Comparison of ENCODE assay signal across 14 mouse cellular contexts in genomic region chr2:32068811-32069607, GRCm38 (mm10). TPM values are rescaled to one million over a fixed set of nuclear protein-coding genes. Genes with fewer than 3 reads are reported as not detected.
A peak's percentile ranks its signal among the peaks of the same experiment; 100 is the strongest.
DNase-seq lines count a peak whose midpoint lies in the region; ATAC-seq and TF ChIP-seq lines count a peak whose summit lies in the region.
"Had no signal": no experiment of that assay in that cellular context is flagged by ENCODE, and none has a peak within 500 bp of the region (broad histone marks: within the 10 kb centered on the region; RNA-seq: fewer than 3 reads in every experiment).

No protein-coding gene starts in this region.

- H3K36me3 ChIP-seq in forebrain, postnatal 0 days (ENCODE audit: insufficient read depth), result no peaks in the 10 kb centered on the region
- no peaks in the 10 kb centered on the region for H3K36me3 ChIP-seq in forebrain, embryonic 13.5 days (ENCODE audit: poor library complexity, severe bottlenecking)
- H3K36me3 ChIP-seq in kidney, embryonic 16.5 days (ENCODE audit: insufficient read depth, low read length), result no peaks in the 10 kb centered on the region
- no peaks in the 10 kb centered on the region for H3K36me3 ChIP-seq in ES-Bruce4 (ENCODE audit: control insufficient read depth, insufficient read depth, low read length, poor library complexity, severe bottlenecking)
- no peaks in the 10 kb centered on the region for H3K36me3 ChIP-seq in embryonic facial prominence, embryonic 14.5 days (ENCODE audit: control insufficient read depth, insufficient read depth, low read length)
- H3K36me3 ChIP-seq: limb, embryonic 15.5 days had no signal

- H3K4me3 ChIP-seq in forebrain, postnatal 0 days (ENCODE audit: low read depth, low read length), result no peak overlapping the region
- H3K4me3 ChIP-seq in forebrain, embryonic 13.5 days, result no peak overlapping the region
- H3K4me3 ChIP-seq in kidney, embryonic 16.5 days (ENCODE audit: low read length), result no peak overlapping the region
- peak overlapping the region; percentile 13 for H3K4me3 ChIP-seq in ES-Bruce4 (ENCODE audit: low read depth, low read length)
- no peak overlapping the region for H3K4me3 ChIP-seq in embryonic facial prominence, embryonic 14.5 days (ENCODE audit: low read depth, low read length)
- H3K4me3 ChIP-seq: erythroblast, embryonic 14.5 days; limb, embryonic 15.5 days had no signal

- H3K9ac ChIP-seq in forebrain, postnatal 0 days, result no peak overlapping the region
- no peak overlapping the region for H3K9ac ChIP-seq in forebrain, embryonic 13.5 days
- no peak overlapping the region for H3K9ac ChIP-seq in kidney, embryonic 16.5 days (replicated peaks; ENCODE audit: low read length)
- no peak overlapping the region for H3K9ac ChIP-seq in ES-Bruce4 (ENCODE audit: low read depth, poor library complexity, severe bottlenecking)
- H3K9ac ChIP-seq in embryonic facial prominence, embryonic 14.5 days (ENCODE audit: low read depth, low read length), result peak overlapping the region; percentile 41; the same call in 1 of the 2 replicates
- H3K9ac ChIP-seq: limb, embryonic 15.5 days had no signal

- WGBS in forebrain, postnatal 0 days, result 60% methylated on average over 31 of the region's 31 CpGs
- 55% methylated on average over 31 of the region's 31 CpGs for WGBS in forebrain, embryonic 13.5 days
- WGBS in kidney, embryonic 16.5 days, result 56% methylated on average over 31 of the region's 31 CpGs
- WGBS in embryonic facial prominence, embryonic 14.5 days, result 57% methylated on average over 30 of the region's 31 CpGs

- H3K4me2 ChIP-seq in forebrain, postnatal 0 days (ENCODE audit: low read depth), result no peak overlapping the region
- H3K4me2 ChIP-seq in forebrain, embryonic 13.5 days, result no peak overlapping the region
- H3K4me2 ChIP-seq in kidney, embryonic 16.5 days (replicated peaks; ENCODE audit: low read depth, low read length), result 0 out of 2 replicates have a peak overlapping the region, but pooled peaks have one; percentile 20
- peak overlapping the region; percentile 28 for H3K4me2 ChIP-seq in embryonic facial prominence, embryonic 14.5 days (ENCODE audit: low read depth, low read length)
- H3K4me2 ChIP-seq: limb, embryonic 15.5 days had no signal

- TF ChIP-seq EP300 in ES-Bruce4 (IDR thresholded peaks at IDR 0.05; ENCODE audit: insufficient read depth, low read depth, low read length), result no peak

- no peaks in the 10 kb centered on the region for H3K4me1 ChIP-seq in forebrain, postnatal 0 days (ENCODE audit: insufficient read depth)
- H3K4me1 ChIP-seq in forebrain, embryonic 13.5 days, result no peaks in the 10 kb centered on the region
- H3K4me1 ChIP-seq in kidney, embryonic 16.5 days (ENCODE audit: insufficient read depth, low read length), result 0 out of 2 replicates have a peak, but pooled peaks cover 3% of the 10 kb centered on the region
- H3K4me1 ChIP-seq in ES-Bruce4 (ENCODE audit: control insufficient read depth, insufficient read depth, low read length), result peaks cover 3% of the 10 kb centered on the region
- H3K4me1 ChIP-seq in embryonic facial prominence, embryonic 14.5 days (ENCODE audit: control insufficient read depth, insufficient read depth, low read length), result 0 out of 2 replicates have a peak, but pooled peaks cover 4% of the 10 kb centered on the region

- no peak for DNase-seq in forebrain, postnatal 0 days
- no peak for DNase-seq in kidney, adult 8-10 months
- no peak for DNase-seq in embryonic facial prominence, embryonic 14.5 days (ENCODE audit: low spot score)
- no peak for DNase-seq in gastrocnemius, postnatal 10 days
- DNase-seq in left cerebral cortex, adult 8-10 months (ENCODE audit: low spot score in 2 of 2), result no peak
- DNase-seq: cerebellum, adult 2 months; layer of hippocampus, adult 9-11 months had no signal

- TF ChIP-seq CTCF in forebrain, postnatal 0 days (IDR thresholded peaks at IDR 0.05; ENCODE audit: low read depth), result no peak
- no peak for TF ChIP-seq CTCF in ES-Bruce4 (IDR thresholded peaks at IDR 0.05; ENCODE audit: low read depth, low read length)

- H3K27ac ChIP-seq in forebrain, postnatal 0 days (ENCODE audit: low read depth, low read length), result no peak overlapping the region
- no peak overlapping the region for H3K27ac ChIP-seq in forebrain, embryonic 13.5 days
- H3K27ac ChIP-seq in kidney, embryonic 16.5 days (ENCODE audit: low read length), result no peak overlapping the region
- no peak overlapping the region for H3K27ac ChIP-seq in ES-Bruce4 (ENCODE audit: insufficient read depth, low read length)
- H3K27ac ChIP-seq in embryonic facial prominence, embryonic 14.5 days (replicated peaks; ENCODE audit: low read depth, low read length), result no peak overlapping the region
- H3K27ac ChIP-seq: limb, embryonic 15.5 days had no signal

- no peaks in the 10 kb centered on the region for H3K9me3 ChIP-seq in forebrain, postnatal 0 days (ENCODE audit: low read length)
- H3K9me3 ChIP-seq in forebrain, embryonic 13.5 days (replicated peaks), result no peaks in the 10 kb centered on the region
- H3K9me3 ChIP-seq in kidney, embryonic 16.5 days (ENCODE audit: low read length), result no peaks in the 10 kb centered on the region
- no peaks in the 10 kb centered on the region for H3K9me3 ChIP-seq in ES-Bruce4 (replicated peaks; ENCODE audit: control insufficient read depth, insufficient read depth, low read length, poor library complexity, severe bottlenecking)
- no peaks in the 10 kb centered on the region for H3K9me3 ChIP-seq in embryonic facial prominence, embryonic 14.5 days (ENCODE audit: control insufficient read depth, low read length)
- H3K9me3 ChIP-seq: limb, embryonic 15.5 days had no signal

- H3K27me3 ChIP-seq in forebrain, postnatal 0 days (ENCODE audit: insufficient read depth, low read length), result no peaks in the 10 kb centered on the region
- H3K27me3 ChIP-seq in forebrain, embryonic 13.5 days, result 0 out of 2 replicates have a peak, but pooled peaks cover 4% of the 10 kb centered on the region
- no peaks in the 10 kb centered on the region; the same call in 1 of the 2 replicates for H3K27me3 ChIP-seq in kidney, embryonic 16.5 days (ENCODE audit: insufficient read depth, low read length)
- no peaks in the 10 kb centered on the region for H3K27me3 ChIP-seq in ES-Bruce4 (ENCODE audit: control insufficient read depth, insufficient read depth, low read length, poor library complexity, severe bottlenecking)
- H3K27me3 ChIP-seq in embryonic facial prominence, embryonic 14.5 days (replicated peaks; ENCODE audit: control insufficient read depth, insufficient read depth, low read length), result 0 out of 2 replicates have a peak, but pooled peaks cover 2% of the 10 kb centered on the region
- H3K27me3 ChIP-seq: limb, embryonic 15.5 days had no signal

- ATAC-seq in forebrain, postnatal 0 days, result peak; percentile 5; the same call in 1 of the 2 replicates
- no peak for ATAC-seq in forebrain, embryonic 13.5 days
- ATAC-seq in kidney, embryonic 16.5 days (ENCODE audit: low FRiP score, low TSS enrichment), result no peak
- ATAC-seq in embryonic facial prominence, embryonic 14.5 days (ENCODE audit: low read depth), result 0 out of 2 replicates have a peak, but pooled peaks have one; percentile 20
- ATAC-seq: Patski had no signal

- no peak for TF ChIP-seq POLR2A in ES-Bruce4 (IDR thresholded peaks at IDR 0.05; ENCODE audit: insufficient read depth, low read length)

RNA-seq across cellular contexts. Expression of gene Fam78a, which starts 15.6 kb away (rescaled TPM):
- 0.38 and 0.62 TPM in 2 replicates for total RNA-seq in forebrain, postnatal 0 days (2014; rRNA removed)
- polyA plus RNA-seq in forebrain, postnatal 0 days (2015; fragmentation: Nextera tagmentation; extraction: Ambion mirVana), result 0.38 and 0.39 TPM in 2 replicates
- polyA plus RNA-seq in forebrain, embryonic 13.5 days (2015; fragmentation: Nextera tagmentation; extraction: Ambion mirVana), result 0.36 and 0.73 TPM in 2 replicates
- polyA plus RNA-seq in kidney, embryonic 16.5 days (2015; fragmentation: Nextera tagmentation; extraction: Ambion mirVana), result 1.6 and 1.8 TPM in 2 replicates
- polyA plus RNA-seq in ES-Bruce4 (2011; ENCODE audit: insufficient read depth, insufficient read length, low read depth, missing spikeins), result 1.6 and 3.0 TPM in 2 replicates
- 8.2 and 8.9 TPM in 2 replicates for polyA plus RNA-seq in embryonic facial prominence, embryonic 14.5 days (2014; fragmentation: Nextera tagmentation; extraction: Ambion mirVana)
- total RNA-seq in gastrocnemius, postnatal 10 days (2021), result 10 to 100 TPM; 23.9 to 25.2 TPM
- total RNA-seq in left cerebral cortex, adult 8-10 months (2022), result 10 to 100 TPM in 1 of 4 experiments, 1 to 10 TPM in 3; 6.9 to 15.6 (median 8.9) TPM
- polyA plus RNA-seq: C2C12 had no signal

RNA-seq across cellular contexts. Expression of gene Plpp7, which starts 26.3 kb away (rescaled TPM):
- 21.5 and 28.6 TPM in 2 replicates for total RNA-seq in forebrain, postnatal 0 days (2014; rRNA removed)
- polyA plus RNA-seq in forebrain, postnatal 0 days (2015; fragmentation: Nextera tagmentation; extraction: Ambion mirVana), result 23.4 and 24.0 TPM in 2 replicates
- 10.3 and 11.9 TPM in 2 replicates for polyA plus RNA-seq in forebrain, embryonic 13.5 days (2015; fragmentation: Nextera tagmentation; extraction: Ambion mirVana)
- 6.8 and 7.8 TPM in 2 replicates for polyA plus RNA-seq in kidney, embryonic 16.5 days (2015; fragmentation: Nextera tagmentation; extraction: Ambion mirVana)
- 1.2 TPM in 1 of 2 replicates, not detected in the other for polyA plus RNA-seq in ES-Bruce4 (2011; ENCODE audit: insufficient read depth, insufficient read length, low read depth, missing spikeins)
- 11.7 and 13.0 TPM in 2 replicates for polyA plus RNA-seq in embryonic facial prominence, embryonic 14.5 days (2014; fragmentation: Nextera tagmentation; extraction: Ambion mirVana)
- 100 to 1,000 TPM in 1 of 2 experiments, 10 to 100 TPM in 1; 90.3 to 101 TPM for total RNA-seq in gastrocnemius, postnatal 10 days (2021)
- 10 to 100 TPM; 26.8 to 31.7 (median 28.8) TPM for total RNA-seq in left cerebral cortex, adult 8-10 months (2022)

Comparison
In these comparisons a context has a peak if more than half of its experiments do, and no peak if none do; other contexts are left out.
1. ATAC-seq: peak in forebrain, postnatal 0 days (single experiment) and embryonic facial prominence, embryonic 14.5 days (single experiment); none in forebrain, embryonic 13.5 days (single experiment) and kidney, embryonic 16.5 days (single experiment).
2. H3K4me2 ChIP-seq: peak in kidney, embryonic 16.5 days (single experiment) and embryonic facial prominence, embryonic 14.5 days (single experiment); none in forebrain, postnatal 0 days (single experiment) and forebrain, embryonic 13.5 days (single experiment).